Mouse (Mus musculus) kidney, embryonic 15.5 days (tissue): ENCODE measurements at regions not wholly inside any gene's neighbourhood (a gene's known extent, or its start where the extent isn't known, plus 50 kb on each side); places are given as distances from the start of the nearest gene placed in this dataset.

ENCODE experiments used
- ATAC-seq: fragments of 200-750 bp; cut with Nextera tagmentation; replicated peaks from 2 replicates; pipeline ENCODE4 v1.8.0; 2017; ENCODE audit warnings: moderate TSS enrichment; ENCODE audit not compliant: low FRiP score
- H3K27ac ChIP-seq: fragments of 300-500 bp; sonication (generic); 2 replicates; pipeline ENCODE4 v1.5.1; 2015; ENCODE audit warnings: mild to moderate bottlenecking, inconsistent platforms
- H3K27me3 ChIP-seq: fragments of 300-500 bp; sonication (generic); 2 replicates; pipeline ENCODE4 v1.6.1; 2015; ENCODE audit warnings: inconsistent platforms
- H3K36me3 ChIP-seq: fragments of 300-500 bp; sonication (generic); 2 replicates; pipeline ENCODE4 v1.6.1; 2015; ENCODE audit warnings: inconsistent platforms
- H3K4me1 ChIP-seq: fragments of 300-500 bp; sonication (generic); 2 replicates; pipeline ENCODE4 v1.6.1; 2015; ENCODE audit warnings: inconsistent platforms
- H3K4me2 ChIP-seq: fragments of 300-500 bp; sonication (generic); 2 replicates; pipeline ENCODE4 v1.6.1; 2015; ENCODE audit warnings: moderate library complexity, mild to moderate bottlenecking, inconsistent platforms
- H3K4me3 ChIP-seq: fragments of 300-500 bp; sonication (generic); replicated peaks from 2 replicates; pipeline ENCODE4 v1.5.1; 2015; ENCODE audit warnings: mild to moderate bottlenecking, inconsistent platforms
- H3K9ac ChIP-seq: fragments of 300-500 bp; sonication (generic); 2 replicates; pipeline ENCODE4 v1.6.1; 2015; ENCODE audit warnings: mild to moderate bottlenecking, inconsistent platforms
- H3K9me3 ChIP-seq: fragments of 300-500 bp; sonication (generic); replicated peaks from 2 replicates; pipeline ENCODE4 v1.6.1; 2016; ENCODE audit warnings: inconsistent platforms
- WGBS: fragments of 180-500 bp; shearing (Covaris S2); methylation state at CpG from one replicate; pipeline ENCODE4 v1.1.7; 2015; ENCODE audit warnings: mixed read lengths; 5-methylcytosine and 5-hydroxymethylcytosine counted together

GRCm38 (mm10) chr16:5759021-5759420 lies 126.1 kb upstream of the Rbfox1 start:
- Histone ChIP-seq H3K9me3 (no peaks in the 10 kb centered on the region), H3K4me2 (no peak overlapping the region), H3K9ac (no peak overlapping the region), H3K27ac (no peak overlapping the region), H3K4me3 (no peak overlapping the region), H3K36me3 (no peaks in the 10 kb centered on the region), H3K27me3 (no peaks in the 10 kb centered on the region), H3K4me1 (no peaks in the 10 kb centered on the region)
- WGBS, result 87% methylated on average over 2 of the region's 2 CpGs
- no peak for ATAC-seq

- WGBS, result 60% methylated on average over 4 of the region's 4 CpGs
- Histone ChIP-seq H3K27ac (no peak overlapping the region), H3K27me3 (no peaks in the 10 kb centered on the region), H3K4me1 (no peaks in the 10 kb centered on the region), H3K4me3 (no peak overlapping the region), H3K36me3 (no peaks in the 10 kb centered on the region), H3K9ac (no peak overlapping the region), H3K4me2 (no peak overlapping the region), H3K9me3 (no peaks in the 10 kb centered on the region)
- ATAC-seq, result no peak
These were observed 142.2 kb upstream of the Rbfox1 start for GRCm38 (mm10) chr16:5742716-5743507.

- WGBS, result 80% methylated on average over 7 of the region's 7 CpGs
These were observed 144.4 kb upstream of the Rbfox1 start for GRCm38 (mm10) chr16:5740776-5741175.

GRCm38 (mm10) chr16:5733608-5734007 lies 151.5 kb upstream of the Rbfox1 start:
- no peak overlapping the region for H3K4me2 ChIP-seq
- WGBS, result 68% methylated on average over 4 of the region's 4 CpGs
- no peak overlapping the region for H3K27ac ChIP-seq
- no peak overlapping the region for H3K4me3 ChIP-seq
- H3K9ac ChIP-seq, result no peak overlapping the region
- H3K27me3 ChIP-seq, result no peaks in the 10 kb centered on the region
- no peaks in the 10 kb centered on the region for H3K9me3 ChIP-seq
- H3K4me1 ChIP-seq, result no peaks in the 10 kb centered on the region
- ATAC-seq, result no peak
- no peaks in the 10 kb centered on the region for H3K36me3 ChIP-seq

More at GRCm38 (mm10) chr16:5740776-5741175, 144.4 kb upstream of the Rbfox1 start:
- Histone ChIP-seq H3K4me3 (no peak overlapping the region), H3K27ac (no peak overlapping the region), H3K9ac (no peak overlapping the region), H3K36me3 (no peaks in the 10 kb centered on the region), H3K9me3 (no peaks in the 10 kb centered on the region), H3K27me3 (no peaks in the 10 kb centered on the region), H3K4me2 (no peak overlapping the region), H3K4me1 (no peaks in the 10 kb centered on the region)
- ATAC-seq, result no peak

GRCm38 (mm10) chr16:5722506-5722905 lies 162.6 kb upstream of the Rbfox1 start:
- ATAC-seq, result no peak
- H3K9me3 ChIP-seq, result no peaks in the 10 kb centered on the region
- H3K36me3 ChIP-seq, result no peaks in the 10 kb centered on the region
- no peaks in the 10 kb centered on the region for H3K27me3 ChIP-seq
- H3K27ac ChIP-seq, result no peak overlapping the region
- no peak overlapping the region for H3K4me2 ChIP-seq
- no peaks in the 10 kb centered on the region for H3K4me1 ChIP-seq
- no peak overlapping the region for H3K9ac ChIP-seq
- no peak overlapping the region for H3K4me3 ChIP-seq

- Histone ChIP-seq H3K4me3 (no peak overlapping the region), H3K36me3 (no peaks in the 10 kb centered on the region), H3K27ac (no peak overlapping the region), H3K9me3 (no peaks in the 10 kb centered on the region), H3K27me3 (no peaks in the 10 kb centered on the region), H3K9ac (no peak overlapping the region), H3K4me1 (no peaks in the 10 kb centered on the region), H3K4me2 (no peak overlapping the region)
- ATAC-seq, result no peak
- WGBS, result 79% methylated on average over 4 of the region's 4 CpGs
These were observed 171.7 kb upstream of the Rbfox1 start for GRCm38 (mm10) chr16:5713476-5713875.

GRCm38 (mm10) chr16:5709831-5710230 lies 175.3 kb upstream of the Rbfox1 start:
- H3K4me3 ChIP-seq, result no peak overlapping the region
- H3K27me3 ChIP-seq, result no peaks in the 10 kb centered on the region
- no peak overlapping the region for H3K9ac ChIP-seq
- no peak overlapping the region for H3K27ac ChIP-seq
- no peaks in the 10 kb centered on the region for H3K9me3 ChIP-seq
- H3K4me2 ChIP-seq, result no peak overlapping the region
- WGBS, result 83% methylated on average over 5 of the region's 5 CpGs
- ATAC-seq, result no peak
- H3K4me1 ChIP-seq, result no peaks in the 10 kb centered on the region
- no peaks in the 10 kb centered on the region for H3K36me3 ChIP-seq

- Histone ChIP-seq H3K9ac (no peak overlapping the region), H3K9me3 (no peaks in the 10 kb centered on the region), H3K27me3 (no peaks in the 10 kb centered on the region), H3K36me3 (no peaks in the 10 kb centered on the region), H3K4me1 (no peaks in the 10 kb centered on the region), H3K27ac (no peak overlapping the region), H3K4me3 (no peak overlapping the region), H3K4me2 (no peak overlapping the region)
- ATAC-seq, result no peak
- 47% methylated on average over 9 of the region's 9 CpGs for WGBS
These were observed 184.4 kb upstream of the Rbfox1 start for GRCm38 (mm10) chr16:5700731-5701255.

- WGBS, result 87% methylated on average over 3 of the region's 3 CpGs
- Histone ChIP-seq H3K27ac (no peak overlapping the region), H3K36me3 (no peaks in the 10 kb centered on the region), H3K4me3 (no peak overlapping the region), H3K9ac (no peak overlapping the region), H3K4me1 (no peaks in the 10 kb centered on the region), H3K27me3 (no peaks in the 10 kb centered on the region), H3K4me2 (no peak overlapping the region), H3K9me3 (no peaks in the 10 kb centered on the region)
- no peak for ATAC-seq
These were observed 196.8 kb upstream of the Rbfox1 start for GRCm38 (mm10) chr16:5688322-5688721.

- Histone ChIP-seq H3K9me3 (no peaks in the 10 kb centered on the region), H3K4me1 (no peaks in the 10 kb centered on the region), H3K9ac (no peak overlapping the region), H3K27me3 (no peaks in the 10 kb centered on the region), H3K36me3 (no peaks in the 10 kb centered on the region), H3K27ac (no peak overlapping the region), H3K4me2 (no peak overlapping the region), H3K4me3 (no peak overlapping the region)
- no peak for ATAC-seq
- 67% methylated on average over 6 of the region's 6 CpGs for WGBS
These were observed 211.7 kb upstream of the Rbfox1 start for GRCm38 (mm10) chr16:5673372-5673960.

GRCm38 (mm10) chr16:5672871-5673270 lies 212.3 kb upstream of the Rbfox1 start:
- Histone ChIP-seq H3K27ac (no peak overlapping the region), H3K4me1 (no peaks in the 10 kb centered on the region), H3K36me3 (no peaks in the 10 kb centered on the region), H3K27me3 (no peaks in the 10 kb centered on the region), H3K4me3 (no peak overlapping the region), H3K9me3 (no peaks in the 10 kb centered on the region), H3K9ac (no peak overlapping the region), H3K4me2 (no peak overlapping the region)
- no peak for ATAC-seq
- WGBS, result 66% methylated on average over 4 of the region's 4 CpGs

GRCm38 (mm10) chr16:5668403-5668967 lies 216.7 kb upstream of the Rbfox1 start:
- Histone ChIP-seq H3K4me3 (no peak overlapping the region), H3K27me3 (no peaks in the 10 kb centered on the region), H3K36me3 (no peaks in the 10 kb centered on the region), H3K9me3 (no peaks in the 10 kb centered on the region), H3K27ac (no peak overlapping the region), H3K9ac (no peak overlapping the region), H3K4me1 (no peaks in the 10 kb centered on the region), H3K4me2 (no peak overlapping the region)
- 79% methylated on average over 4 of the region's 4 CpGs for WGBS
- ATAC-seq, result no peak
